Mouse (Mus musculus) midbrain, embryonic 10.5 days (tissue): ENCODE data around the gene Tmem231. TPM values are rescaled to one million over a fixed set of nuclear protein-coding genes. Genes with fewer than 3 reads are reported as not detected.

ENCODE experiments used
- DNase-seq: peaks from one replicate; pipeline ENCODE4 v3.0.0-alpha.2; 2017; ENCODE audit warnings: low spot score
- H3K27ac ChIP-seq: fragments of 300-500 bp; sonication (generic); replicated peaks from 2 replicates; pipeline ENCODE4 v1.5.1; 2016; ENCODE audit warnings: mild to moderate bottlenecking
- H3K27me3 ChIP-seq: fragments of 300-500 bp; sonication (generic); 2 replicates; pipeline ENCODE4 v1.6.1; 2016; ENCODE audit warnings: low read depth, mild to moderate bottlenecking; ENCODE audit not compliant: poor library complexity, severe bottlenecking
- H3K36me3 ChIP-seq: fragments of 300-500 bp; sonication (generic); 2 replicates; pipeline ENCODE4 v1.6.1; 2016; ENCODE audit warnings: mild to moderate bottlenecking, moderate library complexity
- H3K4me1 ChIP-seq: fragments of 300-500 bp; sonication (generic); 2 replicates; pipeline ENCODE4 v1.6.1; 2016
- H3K4me3 ChIP-seq: fragments of 300-500 bp; sonication (generic); 2 replicates; pipeline ENCODE4 v1.5.1; 2016; ENCODE audit warnings: mild to moderate bottlenecking, moderate library complexity
- H3K9me3 ChIP-seq: fragments of 300-500 bp; sonication (generic); replicated peaks from 2 replicates; pipeline ENCODE4 v1.6.1; 2016; ENCODE audit warnings: mild to moderate bottlenecking
- whole genome bisulfite sequencing: fragments of 180-500 bp; shearing (Covaris S2); methylation state at CpG from one replicate; pipeline ENCODE4 v1.1.7; 2016; 5-methylcytosine and 5-hydroxymethylcytosine counted together
- polyA plus RNA-seq: library from polyadenylated mRNA; unstranded; fragments of >200 nt; fragmentation: Nextera tagmentation; extraction: Ambion mirVana; gene quantifications from 2 replicates; pipeline ENCODE4 v1.2.1, GENCODE M21; 2016

The Tmem231 gene
- polyA plus RNA-seq, 1 experiment from 2014 or later, result 26.7 TPM

DNA sequence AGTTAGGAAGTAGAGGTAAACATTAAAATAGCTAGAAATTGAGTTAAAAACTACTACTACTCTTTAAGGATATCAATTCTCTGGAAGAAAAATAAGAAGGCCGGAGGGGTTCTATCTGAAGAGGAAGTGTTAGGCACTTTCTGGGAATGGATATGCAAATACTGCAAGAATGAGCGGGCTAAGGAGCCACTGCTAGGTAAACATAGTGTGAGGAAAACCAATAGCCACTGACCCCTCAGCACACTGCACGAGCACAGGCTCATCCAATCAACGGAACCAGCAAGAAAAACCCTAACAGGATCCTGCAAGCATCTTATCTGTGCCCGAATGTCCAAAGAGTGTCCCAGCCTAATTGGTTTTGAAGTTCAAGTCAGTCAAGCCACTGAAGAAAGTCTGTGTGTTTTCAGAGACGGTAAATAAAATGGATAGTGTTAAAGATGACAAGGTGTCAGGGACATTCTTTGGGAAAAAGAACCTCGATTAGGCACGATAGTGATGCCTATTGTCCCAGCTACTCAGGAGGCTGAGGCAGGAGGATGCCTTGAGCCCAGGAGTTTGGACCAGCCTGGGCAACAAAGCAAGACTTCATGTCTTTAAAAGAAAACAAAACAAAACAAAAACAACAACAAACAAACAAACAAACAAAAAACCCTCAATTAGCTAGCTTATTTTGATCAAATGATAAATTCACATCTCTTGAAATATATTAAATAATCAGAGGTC, 68.4 kb downstream of the Tmem231 start:
- H3K9me3 ChIP-seq, result no peaks in the 10 kb centered on the region
- 89% methylated on average over 8 of the region's 8 CpGs for WGBS
- DNase-seq, result no peak

DNA sequence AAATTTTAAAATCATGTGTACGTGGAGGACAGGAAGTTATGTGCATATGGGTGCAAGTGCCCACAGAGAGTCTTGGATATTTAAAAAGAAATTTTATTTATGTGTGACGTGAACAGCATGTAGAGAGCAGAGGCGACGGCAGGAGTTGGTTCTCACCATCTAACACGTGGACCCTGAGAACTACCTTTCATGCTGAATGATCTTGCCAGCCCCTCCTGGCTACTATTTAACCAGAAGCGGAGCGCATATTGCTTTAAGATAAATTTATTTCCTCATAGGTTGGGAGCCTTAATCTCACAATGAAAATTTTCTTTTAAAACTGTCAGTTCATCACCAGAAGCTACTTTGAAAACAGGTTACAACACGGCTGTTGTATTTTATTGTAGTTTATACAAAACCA, 69.0 kb downstream of the Tmem231 start:
- Histone ChIP-seq H3K4me1 (0 out of 2 replicates have a peak, but pooled peaks cover 3% of the 10 kb centered on the region), H3K9me3 (no peaks in the 10 kb centered on the region), H3K4me3 (no peak overlapping the region), H3K27me3 (no peaks in the 10 kb centered on the region), H3K36me3 (peaks cover 13% of the 10 kb centered on the region), H3K27ac (no peak overlapping the region)
- no peak for DNase-seq
- WGBS, result 92% methylated on average over 8 of the region's 8 CpGs

More for the DNA sequence above, 68.4 kb downstream of the Tmem231 start:
- H3K27ac ChIP-seq, result no peak overlapping the region
- no peak overlapping the region for H3K4me3 ChIP-seq
- peaks cover 13% of the 10 kb centered on the region for H3K36me3 ChIP-seq
- no peaks in the 10 kb centered on the region for H3K27me3 ChIP-seq
- H3K4me1 ChIP-seq, result 0 out of 2 replicates have a peak, but pooled peaks cover 3% of the 10 kb centered on the region

DNA sequence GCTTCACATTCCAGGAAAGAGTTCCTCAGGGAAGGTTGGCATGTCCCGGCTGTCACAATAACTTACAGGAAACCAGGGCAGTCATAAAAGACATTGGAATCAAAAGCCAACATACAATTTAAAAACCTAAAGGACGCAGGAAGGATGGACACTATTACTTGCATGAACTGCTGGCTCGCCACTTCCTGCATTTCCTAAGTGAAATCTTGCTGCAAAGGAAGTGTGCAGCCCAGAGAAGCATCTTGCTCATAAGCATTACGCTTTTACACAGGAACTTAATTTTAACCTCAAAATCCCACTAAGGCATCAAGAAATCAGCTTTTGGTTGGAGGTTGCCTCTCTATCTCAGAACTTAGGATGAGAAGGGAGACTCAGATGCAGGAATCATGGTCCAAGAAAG, 70.4 kb downstream of the Tmem231 start:
- WGBS, result 92% methylated on average over 4 of the region's 4 CpGs
- no peak for DNase-seq
- Histone ChIP-seq H3K27me3 (no peaks in the 10 kb centered on the region), H3K27ac (no peak overlapping the region), H3K9me3 (no peaks in the 10 kb centered on the region), H3K4me3 (no peak overlapping the region), H3K4me1 (no peaks in the 10 kb centered on the region), H3K36me3 (peaks cover 13% of the 10 kb centered on the region)

Other genes starting within 250 kb of the Tmem231 start
- gene Ctrb1, start 242.9 kb downstream of the Tmem231 start, polyA plus RNA-seq, result not detected in 2 replicates
- 52.4 and 53.7 TPM in 2 replicates for gene Bcar1, start 190.1 kb downstream of the Tmem231 start, polyA plus RNA-seq
- gene Cfdp1, start 79.6 kb downstream of the Tmem231 start, polyA plus RNA-seq, result 205 and 225 TPM in 2 replicates
- gene Tmem170, start 57.1 kb downstream of the Tmem231 start, polyA plus RNA-seq, result 10.3 TPM in 2 replicates
- 2.1 and 2.9 TPM in 2 replicates for gene Chst5, start 23.4 kb downstream of the Tmem231 start, polyA plus RNA-seq
- gene Gabarapl2, start 6.8 kb upstream of the Tmem231 start, polyA plus RNA-seq, result 235 and 259 TPM in 2 replicates
- 13.1 and 15.9 TPM in 2 replicates for gene Adat1, start 58.4 kb upstream of the Tmem231 start, polyA plus RNA-seq
- 245 and 265 TPM in 2 replicates for gene Kars, start 77.4 kb upstream of the Tmem231 start, polyA plus RNA-seq
- 29.9 and 32.3 TPM in 2 replicates for gene Terf2ip, start 77.5 kb upstream of the Tmem231 start, polyA plus RNA-seq
- gene Gm6793, start 81.2 kb upstream of the Tmem231 start, polyA plus RNA-seq, result 0.26 and 0.76 TPM in 2 replicates